Mouse (Mus musculus): ENCODE data around the gene Eef1akmt3. TPM values are rescaled to one million over a fixed set of nuclear protein-coding genes. Genes with fewer than 3 reads are reported as not detected.
"Not testable (repeated sequence)": the region's sequence is repeated elsewhere in the genome, so short reads cannot be mapped to it uniquely, and the experiment has no call there.

The Eef1akmt3 gene
- total RNA-seq, 2 experiments from 2014 or later = not detected

GRCm38 (mm10) chr10:127072270-127072669 is 31.0 kb upstream of the Eef1akmt3 start:
- ATAC-seq (replicated peaks; ENCODE audit: low FRiP score, poor library complexity, severe bottlenecking) = not testable (repeated sequence)

- ATAC-seq (replicated peaks; ENCODE audit: low FRiP score, poor library complexity, severe bottlenecking) = no peak
These were observed 29.9 kb upstream of the Eef1akmt3 start for GRCm38 (mm10) chr10:127071203-127071602.

- peak; percentile 91 for ATAC-seq (replicated peaks; ENCODE audit: low FRiP score, poor library complexity, severe bottlenecking)
These were observed 29.1 kb upstream of the Eef1akmt3 start, which contains the start of gene Tspan31 for GRCm38 (mm10) chr10:127070190-127071121. Gene Tspan31 (minus strand): TSS chr10:127070264.

- ATAC-seq (replicated peaks; ENCODE audit: low FRiP score, poor library complexity, severe bottlenecking) = 0 out of 2 replicates have a peak, but pooled peaks have one; percentile 8
These were observed 28.2 kb upstream of the Eef1akmt3 start for GRCm38 (mm10) chr10:127069281-127070189.

GRCm38 (mm10) chr10:127068360-127069038 is 27.2 kb upstream of the Eef1akmt3 start:
- ATAC-seq (replicated peaks; ENCODE audit: low FRiP score, poor library complexity, severe bottlenecking) = no peak

GRCm38 (mm10) chr10:127066519-127067018 is 25.3 kb upstream of the Eef1akmt3 start:
- ATAC-seq (replicated peaks; ENCODE audit: low FRiP score, poor library complexity, severe bottlenecking) = no peak

- no peak for ATAC-seq (replicated peaks; ENCODE audit: low FRiP score, poor library complexity, severe bottlenecking)
These were observed 24.7 kb upstream of the Eef1akmt3 start for GRCm38 (mm10) chr10:127065981-127066380.

- ATAC-seq (replicated peaks; ENCODE audit: low FRiP score, poor library complexity, severe bottlenecking) = peak; percentile 27; the same call in 1 of the 2 replicates
These were observed 22.9 kb upstream of the Eef1akmt3 start for GRCm38 (mm10) chr10:127063913-127064870.

- ATAC-seq (replicated peaks; ENCODE audit: low FRiP score, poor library complexity, severe bottlenecking) = peak; percentile 86
These were observed 22.0 kb upstream of the Eef1akmt3 start, which contains the start of gene Cdk4 for GRCm38 (mm10) chr10:127063239-127063872. Gene Cdk4 (plus strand): TSS chr10:127063534.

- no peak for ATAC-seq (replicated peaks; ENCODE audit: low FRiP score, poor library complexity, severe bottlenecking)
These were observed 21.2 kb upstream of the Eef1akmt3 start for GRCm38 (mm10) chr10:127062503-127062902.

GRCm38 (mm10) chr10:127062101-127062500 is 20.8 kb upstream of the Eef1akmt3 start:
- ATAC-seq (replicated peaks; ENCODE audit: low FRiP score, poor library complexity, severe bottlenecking) = not testable (repeated sequence)

- ATAC-seq (replicated peaks; ENCODE audit: low FRiP score, poor library complexity, severe bottlenecking) = no peak
These were observed 20.2 kb upstream of the Eef1akmt3 start for GRCm38 (mm10) chr10:127061513-127061912.

GRCm38 (mm10) chr10:127061085-127061484 is 19.8 kb upstream of the Eef1akmt3 start:
- ATAC-seq (replicated peaks; ENCODE audit: low FRiP score, poor library complexity, severe bottlenecking) = no peak

- ATAC-seq (replicated peaks; ENCODE audit: low FRiP score, poor library complexity, severe bottlenecking) = no peak
These were observed 18.9 kb upstream of the Eef1akmt3 start, which contains the start of gene March9 for GRCm38 (mm10) chr10:127059968-127060916. Gene March9 (minus strand): TSS chr10:127060184.

GRCm38 (mm10) chr10:127059174-127059967 is 18.1 kb upstream of the Eef1akmt3 start:
- ATAC-seq (replicated peaks; ENCODE audit: low FRiP score, poor library complexity, severe bottlenecking) = no peak

GRCm38 (mm10) chr10:127058708-127059107 is 17.4 kb upstream of the Eef1akmt3 start:
- no peak for ATAC-seq (replicated peaks; ENCODE audit: low FRiP score, poor library complexity, severe bottlenecking)
